Mouse (Mus musculus): ENCODE data around the gene Plcb2.

DNA sequence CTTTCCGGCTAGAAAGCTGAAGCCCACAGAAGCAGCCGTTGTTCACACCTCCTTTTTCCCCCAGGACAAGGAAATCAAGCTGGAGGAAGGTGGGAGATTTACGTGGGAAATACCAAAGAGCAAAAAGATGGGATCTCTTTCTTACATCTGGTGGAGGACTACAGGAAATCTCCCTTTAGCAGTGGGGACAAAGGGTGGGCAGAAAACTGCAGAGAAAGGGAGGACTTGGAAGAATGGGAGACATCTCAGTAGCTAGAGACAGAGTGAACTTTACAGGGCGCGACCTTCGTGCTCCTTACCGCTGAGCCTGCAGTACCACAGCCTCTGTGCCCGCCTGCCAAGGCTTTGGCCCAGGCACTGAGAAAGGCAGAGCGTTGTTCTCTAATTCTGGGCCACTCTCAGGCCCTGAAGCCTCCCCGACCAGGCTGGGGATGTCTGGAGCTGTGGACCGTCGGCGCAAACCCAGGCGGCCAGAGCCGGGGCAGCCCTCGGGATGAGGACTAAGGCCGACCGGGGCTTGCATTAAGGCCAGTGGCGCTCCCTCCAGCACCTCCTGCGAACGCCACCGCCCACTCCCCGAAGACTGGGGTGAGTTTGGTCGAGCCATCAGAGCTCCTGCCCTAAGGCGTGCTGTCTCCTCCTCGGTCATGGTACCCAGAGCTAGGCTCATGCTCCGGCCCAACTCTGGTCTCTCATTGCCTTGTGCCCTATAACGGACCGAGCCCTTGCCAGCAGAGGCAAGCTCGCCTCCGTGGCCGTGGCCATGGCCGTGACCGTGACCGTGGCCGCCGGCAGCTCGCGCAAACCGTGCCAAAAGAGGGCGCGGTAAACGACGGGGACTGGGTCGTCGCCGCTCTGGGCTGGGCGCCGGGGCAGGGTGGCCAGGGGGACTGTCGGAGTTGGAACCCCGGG lies 26.0 kb downstream of the Plcb2 start:
- TF ChIP-seq POLR2A (IDR thresholded peaks at IDR 0.05; ENCODE audit: low read depth, low read length), result no peak
- no peak for TF ChIP-seq CTCF (IDR thresholded peaks at IDR 0.05; ENCODE audit: borderline replicate concordance, insufficient read depth, low read length)

All from embryonic fibroblast, embryonic 13.5 days (primary cell).